Mouse (Mus musculus) kidney, adult 2 months (tissue): ENCODE data around the gene Capg. TPM values are rescaled to one million over a fixed set of nuclear protein-coding genes. Genes with fewer than 3 reads are reported as not detected.
A peak's percentile ranks its signal among the peaks of the same experiment; 100 is the strongest.

Experiments used
- DNase-seq: peaks from one replicate; pipeline ENCODE4 v3.0.0; 2021
- H3K27ac ChIP-seq: fragments of 200-500 bp; 2 replicates; pipeline ENCODE4 v1.5.1; 2012; ENCODE audit warnings: low read depth, low read length, control low read depth, inconsistent platforms; ENCODE audit not compliant: insufficient read depth
- H3K27me3 ChIP-seq: fragments of 200-500 bp; replicated peaks from 2 replicates; pipeline ENCODE4 v1.6.1; 2012; ENCODE audit warnings: mild to moderate bottlenecking, moderate library complexity, low read length, inconsistent platforms; ENCODE audit not compliant: control insufficient read depth, insufficient read depth
- H3K36me3 ChIP-seq: fragments of 200-500 bp; 2 replicates; pipeline ENCODE4 v1.6.1; 2012; ENCODE audit warnings: mild to moderate bottlenecking, moderate library complexity, low read length, inconsistent platforms; ENCODE audit not compliant: control insufficient read depth, insufficient read depth
- H3K4me1 ChIP-seq: fragments of 200-500 bp; 2 replicates; pipeline ENCODE4 v1.6.1; 2011; ENCODE audit warnings: low read length; ENCODE audit not compliant: control insufficient read depth, insufficient read depth
- H3K4me3 ChIP-seq: fragments of 200-500 bp; 2 replicates; pipeline ENCODE4 v1.5.1; 2011; ENCODE audit warnings: mild to moderate bottlenecking, low read depth, low read length, control low read depth; ENCODE audit not compliant: insufficient read depth
- CTCF ChIP-seq: fragments of 200-500 bp; conservative IDR thresholded peaks from 2 replicates; pipeline ENCODE4 v1.5.1; 2011; ENCODE audit warnings: low read depth, mild to moderate bottlenecking, control low read depth, low read length, moderate library complexity, mixed read lengths; ENCODE audit not compliant: insufficient read depth, insufficient read length
- POLR2A ChIP-seq: fragments of 200-500 bp; IDR thresholded peaks from one replicate; pipeline ENCODE4 v1.6.1; 2011; ENCODE audit warnings: low read depth, low read length, control low read depth
- WGBS: fragments of 180-500 bp; shearing (Covaris S2); methylation state at CpG from one replicate; pipeline ENCODE4 v1.1.7; 2018; 5-methylcytosine and 5-hydroxymethylcytosine counted together
- polyA plus RNA-seq: library from polyadenylated mRNA; depleted of rRNA; stranded (reverse); fragments of >200 nt; gene quantifications from 2 replicates; pipeline ENCODE4 v1.2.3, GENCODE M21; 2012

The Capg gene
- polyA plus RNA-seq, 1 experiment = 64.3 TPM

GRCm38 (mm10) chr6:72598791-72599557, 54.8 kb downstream of the Capg start:
- H3K27ac ChIP-seq = peak overlapping the region; percentile 96
- WGBS = 27% methylated on average over 12 of the region's 12 CpGs
- TF ChIP-seq CTCF = no peak
- TF ChIP-seq POLR2A = no peak
- peaks cover 21% of the 10 kb centered on the region; the same call in 1 of the 2 replicates for H3K4me1 ChIP-seq
- DNase-seq = peak; percentile 76
- H3K27me3 ChIP-seq = no peaks in the 10 kb centered on the region
- peak overlapping the region; percentile 70 for H3K4me3 ChIP-seq
- no peaks in the 10 kb centered on the region for H3K36me3 ChIP-seq

GRCm38 (mm10) chr6:72600216-72600615, 56.0 kb downstream of the Capg start:
- TF ChIP-seq POLR2A (no peak), CTCF (no peak)
- WGBS = 70% methylated on average over 6 of the region's 6 CpGs
- H3K4me1 ChIP-seq = peaks cover 21% of the 10 kb centered on the region; the same call in 1 of the 2 replicates
- peaks cover 1% of the 10 kb centered on the region for H3K36me3 ChIP-seq
- peak; percentile 48 for DNase-seq
- no peak overlapping the region for H3K27ac ChIP-seq
- no peak overlapping the region for H3K4me3 ChIP-seq
- no peaks in the 10 kb centered on the region for H3K27me3 ChIP-seq

- WGBS = 89% methylated on average over 12 of the region's 12 CpGs
- H3K27ac ChIP-seq = no peak overlapping the region
- DNase-seq = no peak
- H3K27me3 ChIP-seq = no peaks in the 10 kb centered on the region
- peaks cover 21% of the 10 kb centered on the region; the same call in 1 of the 2 replicates for H3K4me1 ChIP-seq
- peaks cover 2% of the 10 kb centered on the region for H3K36me3 ChIP-seq
- TF ChIP-seq POLR2A = no peak
- TF ChIP-seq CTCF = no peak
- H3K4me3 ChIP-seq = no peak overlapping the region
Measured at GRCm38 (mm10) chr6:72600771-72601170, 56.6 kb downstream of the Capg start.

GRCm38 (mm10) chr6:72601732-72602131, 57.5 kb downstream of the Capg start:
- WGBS = 14% methylated on average over 1 of the region's 1 CpGs
- H3K27me3 ChIP-seq = no peaks in the 10 kb centered on the region
- no peak for TF ChIP-seq POLR2A
- TF ChIP-seq CTCF = peak; percentile 97; the same call in 1 of the 2 replicates
- DNase-seq = peak; percentile 92
- H3K4me1 ChIP-seq = peaks cover 14% of the 10 kb centered on the region; the same call in 1 of the 2 replicates
- peaks cover 2% of the 10 kb centered on the region for H3K36me3 ChIP-seq
- H3K27ac ChIP-seq = no peak overlapping the region
- H3K4me3 ChIP-seq = no peak overlapping the region

- Histone ChIP-seq H3K27ac (no peak overlapping the region), H3K4me3 (no peak overlapping the region), H3K4me1 (peaks cover 10% of the 10 kb centered on the region; the same call in 1 of the 2 replicates), H3K27me3 (no peaks in the 10 kb centered on the region), H3K36me3 (peaks cover 2% of the 10 kb centered on the region)
- no peak for TF ChIP-seq POLR2A
- no peak for TF ChIP-seq CTCF
- DNase-seq = no peak
- 89% methylated on average over 2 of the region's 2 CpGs for WGBS
Measured at GRCm38 (mm10) chr6:72604066-72604465, 59.9 kb downstream of the Capg start.

GRCm38 (mm10) chr6:72607060-72607459, 62.9 kb downstream of the Capg start:
- no peaks in the 10 kb centered on the region for H3K27me3 ChIP-seq
- H3K4me1 ChIP-seq = peaks cover 8% of the 10 kb centered on the region; the same call in 1 of the 2 replicates
- peak; percentile 87 for DNase-seq
- H3K36me3 ChIP-seq = peaks cover 8% of the 10 kb centered on the region
- TF ChIP-seq POLR2A (no peak), CTCF (no peak)
- 52% methylated on average over 4 of the region's 4 CpGs for WGBS
- H3K4me3 ChIP-seq = no peak overlapping the region
- H3K27ac ChIP-seq = no peak overlapping the region

- TF ChIP-seq CTCF (no peak), POLR2A (no peak)
- Histone ChIP-seq H3K4me1 (peaks cover 8% of the 10 kb centered on the region; the same call in 1 of the 2 replicates), H3K36me3 (peaks cover 8% of the 10 kb centered on the region), H3K27ac (0 out of 2 replicates have a peak overlapping the region, but pooled peaks have one; percentile 13), H3K27me3 (no peaks in the 10 kb centered on the region), H3K4me3 (no peak overlapping the region)
- WGBS = 33% methylated on average over 5 of the region's 5 CpGs
- peak; percentile 87 for DNase-seq
Measured at GRCm38 (mm10) chr6:72607676-72608075, 63.5 kb downstream of the Capg start.
